Mouse (Mus musculus): ENCODE data around the gene Rps10.
A peak's percentile ranks its signal among the peaks of the same experiment; 100 is the strongest.

Gene Rps10

DNA sequence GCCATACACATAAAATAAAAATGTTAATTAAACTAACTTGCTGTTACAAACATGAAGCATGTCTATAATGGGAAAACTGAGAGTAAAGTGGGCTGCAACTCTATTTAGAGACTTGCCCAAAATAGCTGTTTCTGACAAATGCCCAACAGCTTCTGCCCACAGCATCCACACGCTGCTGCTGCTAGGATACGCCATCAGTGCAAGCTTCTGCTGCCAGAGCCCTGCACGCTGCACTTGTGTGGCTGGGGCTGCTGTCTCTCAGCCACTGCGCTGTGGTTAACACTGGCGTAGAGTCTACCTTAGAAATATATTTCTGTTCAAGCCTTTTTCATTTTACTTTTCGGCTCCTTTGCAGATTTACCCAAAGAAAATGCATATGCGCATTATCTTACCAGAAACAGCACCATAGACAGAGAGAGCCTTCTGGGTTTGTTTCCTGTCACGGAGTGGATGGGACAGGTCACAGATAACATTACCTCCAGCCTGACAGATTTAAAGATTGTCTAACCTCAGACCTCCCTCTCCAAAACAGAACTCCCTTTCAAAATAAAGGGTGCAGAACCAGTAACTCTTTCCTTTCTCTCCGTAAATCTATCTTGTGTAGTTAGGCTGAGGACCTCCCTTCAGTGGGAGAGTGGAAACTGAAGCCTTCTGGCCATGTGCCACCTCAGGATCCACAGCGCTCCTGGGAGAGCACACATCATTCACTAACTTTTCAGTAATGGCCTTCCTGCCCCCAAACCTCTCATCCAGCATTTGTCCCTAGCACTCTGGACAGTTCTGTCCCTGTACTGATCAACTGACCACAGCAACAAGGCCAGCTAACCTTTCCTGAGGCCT lies 25.6 kb downstream of the Rps10 start:
- DNase-seq, result peak in 1 of 2 experiments; percentile 37

- peak; percentile 53 to 65 for DNase-seq
Observed at GRCm38 (mm10) chr17:27609576-27609975, 26.9 kb downstream of the Rps10 start.

GRCm38 (mm10) chr17:27603522-27604234 lies 32.8 kb downstream of the Rps10 start:
- peak; percentile 66 to 72 for DNase-seq

DNA sequence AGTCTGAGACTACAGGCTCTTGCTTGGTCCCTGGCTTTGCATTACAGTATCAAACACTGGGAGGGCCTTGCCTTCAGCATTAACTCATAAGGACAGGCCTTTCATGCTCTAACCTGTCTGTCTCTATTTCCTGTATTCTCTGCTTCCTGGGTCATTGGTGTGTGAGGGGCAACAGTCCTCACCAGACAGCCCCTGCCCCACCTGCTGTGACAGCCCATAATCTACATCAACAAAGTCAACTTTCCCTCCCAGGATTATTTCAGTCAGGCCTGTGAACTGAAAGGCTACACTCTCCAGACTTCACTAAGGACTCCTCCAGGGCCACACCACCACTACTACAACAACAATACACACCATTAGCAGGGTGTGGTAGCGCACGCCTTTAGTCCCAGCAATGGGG lies 33.4 kb downstream of the Rps10 start:
- no peak for DNase-seq

- DNase-seq, result peak; percentile 78 to 81
Observed at GRCm38 (mm10) chr17:27600869-27601268, 35.6 kb downstream of the Rps10 start.

DNA sequence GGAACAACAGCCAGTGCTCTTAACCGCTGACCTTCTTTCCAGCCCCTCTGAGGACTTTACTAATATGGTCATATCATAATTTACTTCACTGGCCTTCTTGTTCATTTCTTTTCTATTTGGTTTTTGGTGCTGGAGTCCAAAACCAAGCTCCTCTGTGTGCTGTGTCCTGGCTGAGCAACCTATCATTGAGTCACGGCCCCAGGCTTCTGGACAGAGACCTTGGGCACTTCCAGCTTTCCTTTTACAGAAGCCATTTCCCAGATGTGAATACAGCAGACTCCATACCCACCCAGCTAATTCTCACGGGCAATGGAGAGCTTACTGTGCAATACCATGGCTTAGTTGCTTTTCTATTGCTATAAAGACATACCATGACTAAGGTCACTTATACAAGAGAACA lies 36.2 kb downstream of the Rps10 start:
- DNase-seq, result no peak

GRCm38 (mm10) chr17:27596376-27597190 lies 39.9 kb downstream of the Rps10 start:
- DNase-seq, result peak in 1 of 2 experiments; percentile 52

DNA sequence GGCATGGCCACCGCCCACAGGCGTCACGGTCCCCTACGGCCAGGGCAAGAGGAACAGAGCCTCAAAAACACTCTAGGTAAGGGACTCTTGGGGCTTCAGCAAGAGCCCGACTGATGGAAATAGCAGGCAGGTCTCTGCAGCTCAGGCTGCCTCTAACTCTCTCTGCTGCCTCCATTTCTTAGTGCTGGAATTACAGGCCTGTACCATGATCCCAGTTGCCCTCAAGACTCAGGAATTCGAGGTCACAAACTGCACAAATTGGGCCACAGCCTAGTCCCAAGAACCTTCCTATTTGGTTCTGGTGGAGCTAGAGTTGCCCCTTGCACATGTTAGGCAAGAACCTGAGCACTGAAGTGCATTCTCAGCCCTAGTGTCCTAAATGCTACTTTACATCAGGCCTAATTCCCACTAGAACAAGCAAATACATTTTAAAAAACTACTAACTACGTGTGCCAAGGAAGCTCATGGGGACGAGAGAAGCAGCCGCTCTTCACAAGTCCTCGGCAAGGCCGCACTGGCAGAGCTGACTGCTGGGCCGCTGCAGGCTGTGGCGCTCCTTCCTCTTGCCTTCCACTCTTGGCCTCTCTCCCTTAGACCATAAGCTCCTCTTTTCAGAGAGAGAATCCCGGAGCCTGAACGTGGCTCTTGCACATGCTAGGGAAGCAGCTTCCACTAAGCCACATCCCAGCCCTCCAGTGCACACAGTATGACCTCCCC lies 40.7 kb downstream of the Rps10 start:
- DNase-seq, result peak; percentile 47 to 57

DNA sequence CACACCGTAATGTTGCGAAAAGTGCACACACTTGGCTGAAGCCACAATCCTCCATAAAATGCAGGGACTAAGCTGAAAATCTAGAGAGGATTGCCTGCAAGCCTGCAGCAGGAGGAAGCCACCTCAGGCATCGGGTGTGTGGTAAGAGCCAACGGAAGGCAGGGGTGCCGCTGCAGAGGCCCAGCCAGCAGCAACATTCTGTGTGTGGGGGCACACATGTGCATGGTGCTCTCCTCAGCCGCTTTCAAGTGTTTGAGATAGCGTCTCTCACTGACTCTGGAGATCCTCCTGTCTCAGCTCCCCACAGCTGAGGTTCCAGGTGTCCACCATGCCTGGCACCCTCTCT lies 43.9 kb downstream of the Rps10 start:
- no peak for DNase-seq

DNA sequence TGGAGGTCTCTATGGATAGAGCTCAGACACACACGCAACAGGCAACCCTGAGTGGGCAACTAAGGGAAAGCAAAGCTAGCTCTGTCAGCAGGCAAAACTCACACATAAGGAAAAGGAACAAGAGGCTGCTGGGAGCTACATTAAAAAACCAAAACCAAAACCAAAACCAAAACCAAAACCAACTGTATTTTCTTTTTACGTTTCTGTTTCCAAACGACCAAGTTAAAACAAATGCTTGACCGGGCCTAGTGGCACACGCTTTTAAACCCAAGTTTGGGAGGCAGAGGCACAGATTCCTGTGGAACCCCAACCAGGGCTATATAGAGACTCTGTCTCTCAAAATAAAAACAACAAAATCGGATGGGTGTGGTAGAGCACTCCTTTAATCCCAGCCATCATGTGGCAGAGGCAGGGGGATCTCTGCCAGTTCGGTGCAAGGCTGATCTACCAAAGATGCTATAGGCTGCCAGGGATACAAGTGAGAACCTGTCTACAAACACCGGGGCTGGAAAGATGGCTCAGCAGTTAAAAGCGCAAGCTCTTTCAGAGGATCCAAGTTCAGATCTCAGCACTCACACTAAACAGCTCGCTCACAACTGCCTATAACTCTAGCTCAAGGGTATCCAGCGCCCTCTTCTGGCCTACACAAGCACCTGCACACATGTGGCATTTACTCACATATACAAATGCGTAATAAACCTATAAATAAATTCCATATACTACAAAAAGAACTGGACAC lies 44.5 kb downstream of the Rps10 start:
- no peak for DNase-seq

- DNase-seq, result no peak
Observed at GRCm38 (mm10) chr17:27588231-27588630, 48.2 kb downstream of the Rps10 start.

DNA sequence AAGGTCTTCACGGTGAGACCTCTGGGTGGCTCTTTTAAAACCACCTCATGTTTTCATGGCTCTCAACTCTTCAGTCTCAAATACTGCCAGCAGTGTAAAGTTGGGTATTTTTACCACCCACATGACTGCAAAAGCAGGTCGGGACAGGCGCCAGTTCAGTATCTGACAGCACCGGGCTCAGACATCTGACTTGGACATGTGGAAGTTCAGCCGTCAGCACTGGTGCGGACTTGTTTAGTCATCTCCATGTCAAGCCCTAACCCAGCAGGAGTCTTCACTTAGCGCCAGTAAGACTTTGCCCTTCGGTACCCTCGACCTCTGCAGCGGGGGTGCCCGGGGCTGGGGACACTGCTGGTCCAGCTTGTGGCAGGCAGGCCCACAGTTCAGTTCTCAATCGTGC lies 49.2 kb downstream of the Rps10 start:
- peak in 1 of 2 experiments; percentile 67 for DNase-seq

- DNase-seq, result no peak
Observed at GRCm38 (mm10) chr17:27586661-27587060, 49.8 kb downstream of the Rps10 start.

DNA sequence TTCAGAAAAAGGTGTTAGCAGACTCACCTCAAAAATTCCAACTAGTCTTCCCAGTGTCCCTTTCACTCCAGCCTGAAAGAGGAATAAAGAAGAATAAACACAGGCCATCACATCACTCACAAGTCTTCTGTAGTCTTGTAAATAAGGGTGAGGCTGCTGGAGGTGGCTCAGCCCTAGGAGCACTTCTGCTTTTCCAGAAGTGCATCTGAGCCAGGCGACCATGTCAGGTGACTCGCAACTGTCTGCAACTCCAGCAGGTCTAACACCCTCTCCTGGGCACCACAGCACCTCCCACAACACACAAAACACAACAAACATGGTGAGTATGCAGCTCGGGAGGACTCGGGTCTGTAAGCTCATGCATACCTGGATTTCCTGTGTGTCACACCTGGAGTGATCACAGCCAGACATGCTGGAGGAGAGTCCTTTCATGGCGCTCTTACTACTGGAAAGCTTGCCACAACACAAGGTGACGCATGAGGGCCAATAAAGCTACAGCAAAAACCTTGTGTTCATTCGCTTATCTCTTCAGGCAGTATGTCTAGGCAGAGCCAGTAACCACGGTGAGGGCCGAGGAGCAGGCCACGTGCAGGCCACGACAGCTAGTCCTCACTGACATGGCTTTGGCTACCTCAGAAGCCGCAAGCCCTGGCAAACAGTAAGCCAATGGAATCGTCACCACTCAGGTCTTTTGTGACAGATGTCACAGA lies 53.1 kb downstream of the Rps10 start:
- DNase-seq, result no peak

All from cerebellum, postnatal 25 days (tissue).